Mouse (Mus musculus) stomach, embryonic 15.5 days (tissue): Measurements from ENCODE around the gene Rps11. TPM values are rescaled to one million over a fixed set of nuclear protein-coding genes. Genes with fewer than 3 reads are reported as not detected.

ENCODE experiments used
- ATAC-seq: fragments of 200-750 bp; cut with Nextera tagmentation; 2 replicates; pipeline ENCODE4 v1.8.0; 2017; ENCODE audit warnings: low read depth, moderate number of reproducible peaks, moderate TSS enrichment; ENCODE audit not compliant: insufficient read depth, low FRiP score
- H3K27ac ChIP-seq: fragments of 300-500 bp; sonication (generic); 2 replicates; pipeline ENCODE4 v1.5.1; 2015; ENCODE audit warnings: mild to moderate bottlenecking, inconsistent platforms
- H3K27me3 ChIP-seq: fragments of 300-500 bp; sonication (generic); replicated peaks from 2 replicates; pipeline ENCODE4 v1.6.1; 2015; ENCODE audit warnings: inconsistent platforms
- H3K36me3 ChIP-seq: fragments of 300-500 bp; sonication (generic); 2 replicates; pipeline ENCODE4 v1.6.1; 2015; ENCODE audit warnings: inconsistent platforms
- H3K4me1 ChIP-seq: fragments of 300-500 bp; sonication (generic); 2 replicates; pipeline ENCODE4 v1.6.1; 2015; ENCODE audit warnings: inconsistent platforms
- H3K4me2 ChIP-seq: fragments of 300-500 bp; sonication (generic); 2 replicates; pipeline ENCODE4 v1.6.1; 2015; ENCODE audit warnings: mild to moderate bottlenecking, inconsistent platforms
- H3K4me3 ChIP-seq: fragments of 300-500 bp; sonication (generic); replicated peaks from 2 replicates; pipeline ENCODE4 v1.5.1; 2015; ENCODE audit warnings: inconsistent platforms
- H3K9ac ChIP-seq: fragments of 300-500 bp; sonication (generic); 2 replicates; pipeline ENCODE4 v1.6.1; 2015; ENCODE audit warnings: inconsistent platforms
- H3K9me3 ChIP-seq: fragments of 300-500 bp; sonication (generic); 2 replicates; pipeline ENCODE4 v1.6.1; 2016; ENCODE audit warnings: inconsistent platforms
- WGBS: fragments of 180-500 bp; shearing (Covaris S2); methylation state at CpG from one replicate; pipeline ENCODE4 v1.1.7; 2015; 5-methylcytosine and 5-hydroxymethylcytosine counted together
- microRNA counts: library from miRNA; unstranded; fragments of <30 nt; microRNA quantifications from one replicate; lab custom pipeline; 2016
- microRNA-seq: library from miRNA; unstranded; fragments of <30 nt; microRNA quantifications from one replicate; pipeline ENCODE4, GENCODE M21; 2016
- polyA plus RNA-seq: library from polyadenylated mRNA; unstranded; fragments of >200 nt; fragmentation: Nextera tagmentation; extraction: Ambion mirVana; gene quantifications from 2 replicates; pipeline ENCODE4 v1.2.1, GENCODE M21; 2015

The Rps11 gene
- polyA plus RNA-seq, 1 experiment from 2014 or later = 1,420 TPM

GRCm38 (mm10) chr7:45077322-45077721 is 46.9 kb downstream of the Rps11 start:
- Histone ChIP-seq H3K9me3 (no peaks in the 10 kb centered on the region), H3K36me3 (peaks cover 6% of the 10 kb centered on the region; the same call in 1 of the 2 replicates), H3K4me2 (no peak overlapping the region), H3K4me3 (no peak overlapping the region), H3K4me1 (peaks cover 10% of the 10 kb centered on the region; the same call in 1 of the 2 replicates), H3K27me3 (no peaks in the 10 kb centered on the region), H3K9ac (no peak overlapping the region), H3K27ac (no peak overlapping the region)
- no peak for ATAC-seq
- 88% methylated on average over 14 of the region's 14 CpGs for WGBS

- no peak overlapping the region for H3K4me3 ChIP-seq
- H3K27ac ChIP-seq = no peak overlapping the region
- peaks cover 6% of the 10 kb centered on the region; the same call in 1 of the 2 replicates for H3K36me3 ChIP-seq
- no peak for ATAC-seq
- H3K9ac ChIP-seq = no peak overlapping the region
- WGBS = 86% methylated on average over 30 of the region's 30 CpGs
- no peak overlapping the region for H3K4me2 ChIP-seq
- no peaks in the 10 kb centered on the region for H3K27me3 ChIP-seq
- no peaks in the 10 kb centered on the region for H3K9me3 ChIP-seq
- H3K4me1 ChIP-seq = peaks cover 9% of the 10 kb centered on the region; the same call in 1 of the 2 replicates
Measured at GRCm38 (mm10) chr7:45076501-45076900, 47.7 kb downstream of the Rps11 start.

- Histone ChIP-seq H3K9ac (no peak overlapping the region), H3K9me3 (no peaks in the 10 kb centered on the region), H3K36me3 (peaks cover 6% of the 10 kb centered on the region; the same call in 1 of the 2 replicates), H3K4me1 (peaks cover 9% of the 10 kb centered on the region; the same call in 1 of the 2 replicates), H3K4me3 (no peak overlapping the region), H3K27ac (no peak overlapping the region), H3K27me3 (no peaks in the 10 kb centered on the region), H3K4me2 (no peak overlapping the region)
- no peak; the same call in 1 of the 2 replicates for ATAC-seq
- WGBS = 75% methylated on average over 4 of the region's 4 CpGs
Measured at GRCm38 (mm10) chr7:45075405-45075804, 48.8 kb downstream of the Rps11 start.

GRCm38 (mm10) chr7:45073949-45074348 is 50.3 kb downstream of the Rps11 start:
- H3K27me3 ChIP-seq = no peaks in the 10 kb centered on the region
- WGBS = 89% methylated on average over 12 of the region's 12 CpGs
- peaks cover 4% of the 10 kb centered on the region; the same call in 1 of the 2 replicates for H3K4me1 ChIP-seq
- H3K27ac ChIP-seq = no peak overlapping the region
- H3K4me3 ChIP-seq = no peak overlapping the region
- H3K36me3 ChIP-seq = peaks cover 6% of the 10 kb centered on the region; the same call in 1 of the 2 replicates
- no peaks in the 10 kb centered on the region for H3K9me3 ChIP-seq
- no peak for ATAC-seq
- no peak overlapping the region for H3K4me2 ChIP-seq
- H3K9ac ChIP-seq = no peak overlapping the region

DNA sequence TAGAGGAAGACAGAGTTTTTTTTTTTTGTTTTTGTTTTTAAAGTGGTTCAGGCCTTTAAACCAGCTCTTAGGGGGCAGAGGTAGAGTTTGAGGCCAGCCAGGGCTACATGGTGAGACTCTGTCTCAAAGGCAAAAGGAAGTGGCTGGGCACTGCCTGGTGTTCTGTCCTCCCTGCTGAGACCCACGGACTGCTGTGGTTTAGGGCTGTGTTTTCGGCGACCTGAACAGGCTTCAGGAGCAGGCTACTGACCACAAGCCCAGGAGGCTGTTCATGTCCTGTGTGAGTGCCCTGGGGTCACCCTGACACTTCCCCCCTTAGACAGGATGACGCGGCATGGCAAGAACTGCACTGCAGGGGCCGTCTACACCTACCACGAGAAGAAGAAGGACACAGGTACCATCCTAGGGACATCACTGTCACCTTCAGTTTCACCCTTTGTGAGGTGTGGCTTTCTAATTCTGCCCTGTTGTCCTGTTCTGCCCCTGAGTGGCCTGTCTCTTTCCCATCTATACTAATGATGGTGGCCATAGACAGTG is 51.0 kb downstream of the Rps11 start:
- no peak overlapping the region for H3K9ac ChIP-seq
- no peak overlapping the region for H3K4me2 ChIP-seq
- no peaks in the 10 kb centered on the region for H3K9me3 ChIP-seq
- H3K27ac ChIP-seq = no peak overlapping the region
- ATAC-seq = no peak
- no peaks in the 10 kb centered on the region for H3K27me3 ChIP-seq
- H3K36me3 ChIP-seq = peaks cover 6% of the 10 kb centered on the region; the same call in 1 of the 2 replicates
- peaks cover 4% of the 10 kb centered on the region; the same call in 1 of the 2 replicates for H3K4me1 ChIP-seq
- WGBS = 69% methylated on average over 7 of the region's 7 CpGs
- no peak overlapping the region for H3K4me3 ChIP-seq

MicroRNAs within 50 kb of the gene (microRNA counts, 519-probe panel; counts per million panel counts)
- microRNA mmu-miR-150 (lab: Ali Mortazavi, UCI) = 2,576 counts per million, percentile 61 among the panel's probes with 10 or more counts

Small RNA genes within 50 kb of the gene (microRNA-seq; reads per million reads assigned to microRNA genes)
- gene Mir150 = 20.5 reads per million, percentile 32 among the genes with 10 or more reads in this experiment
- gene Mir5121 = 9.5 reads per million, percentile 24 among the genes with 10 or more reads in this experiment
- gene Mir7055 = not detected

Other genes with a start within 250 kb of the Rps11 start
- 88.7 and 91.0 TPM in 2 replicates for gene Med25, start 231.7 kb downstream of the Rps11 start, polyA plus RNA-seq
- 22.2 and 24.2 TPM in 2 replicates for gene Fuz, start 228.4 kb downstream of the Rps11 start, polyA plus RNA-seq
- 61.5 and 61.6 TPM in 2 replicates for gene Ap2a1, start 194.9 kb downstream of the Rps11 start, polyA plus RNA-seq
- 0.09 and 0.14 TPM in 2 replicates for gene Tsks, start 181.2 kb downstream of the Rps11 start, polyA plus RNA-seq
- gene Cpt1c, start 149.6 kb downstream of the Rps11 start, polyA plus RNA-seq = 19.3 and 19.4 TPM in 2 replicates
- 396 and 430 TPM in 2 replicates for gene Prmt1, start 137.9 kb downstream of the Rps11 start, polyA plus RNA-seq
- gene Irf3, start 126.8 kb downstream of the Rps11 start, polyA plus RNA-seq = 89.5 and 94.4 TPM in 2 replicates
- 47.3 and 47.7 TPM in 2 replicates for gene Bcl2l12, start 125.7 kb downstream of the Rps11 start, polyA plus RNA-seq
- 32.4 and 39.3 TPM in 2 replicates for gene Scaf1, start 108.1 kb downstream of the Rps11 start, polyA plus RNA-seq
- gene Rras, start 106.5 kb downstream of the Rps11 start, polyA plus RNA-seq = 58.0 and 59.8 TPM in 2 replicates
- 9.1 and 9.6 TPM in 2 replicates for gene Prr12, start 71.6 kb downstream of the Rps11 start, polyA plus RNA-seq
- 52.8 and 55.5 TPM in 2 replicates for gene Nosip, start 62.0 kb downstream of the Rps11 start, polyA plus RNA-seq
- gene Prrg2, start 61.8 kb downstream of the Rps11 start, polyA plus RNA-seq = 20.5 and 24.7 TPM in 2 replicates
- gene Rcn3, start 32.2 kb downstream of the Rps11 start, polyA plus RNA-seq = 320 and 325 TPM in 2 replicates
- gene Fcgrt, start 20.6 kb downstream of the Rps11 start, polyA plus RNA-seq = 92.1 and 94.1 TPM in 2 replicates
- gene Rpl13a, start 4.3 kb upstream of the Rps11 start, polyA plus RNA-seq = 1,296 and 1,308 TPM in 2 replicates
- gene Gm45713, start 11.8 kb upstream of the Rps11 start, polyA plus RNA-seq = 0.42 TPM in 1 of 2 replicates, not detected in the other
- gene Flt3l, start 12.0 kb upstream of the Rps11 start, polyA plus RNA-seq = 2.2 and 2.5 TPM in 2 replicates
- gene Pih1d1, start 29.9 kb upstream of the Rps11 start, polyA plus RNA-seq = 80.3 and 90.0 TPM in 2 replicates
- gene Aldh16a1, start 30.1 kb upstream of the Rps11 start, polyA plus RNA-seq = 49.3 and 58.7 TPM in 2 replicates
- gene Slc17a7, start 39.5 kb upstream of the Rps11 start, polyA plus RNA-seq = 0.13 TPM in 1 of 2 replicates, not detected in the other
- gene Gfy, start 55.1 kb upstream of the Rps11 start, polyA plus RNA-seq = not detected in 2 replicates
- not detected in 2 replicates for gene Pth2, start 56.6 kb upstream of the Rps11 start, polyA plus RNA-seq
- 0.55 and 0.64 TPM in 2 replicates for gene Ccdc155, start 80.5 kb upstream of the Rps11 start, polyA plus RNA-seq
- gene Dkkl1, start 87.7 kb upstream of the Rps11 start, polyA plus RNA-seq = 1.1 and 1.4 TPM in 2 replicates
- gene Tead2, start 91.3 kb upstream of the Rps11 start, polyA plus RNA-seq = 123 and 141 TPM in 2 replicates
- gene Cd37, start 114.7 kb upstream of the Rps11 start, polyA plus RNA-seq = 4.2 and 7.1 TPM in 2 replicates
- not detected in 2 replicates for gene Slc6a16, start 116.6 kb upstream of the Rps11 start, polyA plus RNA-seq
- not detected in 2 replicates for gene Slc6a21, start 153.1 kb upstream of the Rps11 start, polyA plus RNA-seq
- 23.9 and 26.9 TPM in 2 replicates for gene Trpm4, start 209.3 kb upstream of the Rps11 start, polyA plus RNA-seq
- 1.4 and 1.5 TPM in 2 replicates for gene Hrc, start 210.9 kb upstream of the Rps11 start, polyA plus RNA-seq
- 4.8 and 5.6 TPM in 2 replicates for gene Ppfia3, start 242.6 kb upstream of the Rps11 start, polyA plus RNA-seq
- 3.5 and 4.0 TPM in 2 replicates for gene Lin7b, start 246.1 kb upstream of the Rps11 start, polyA plus RNA-seq